8 mouse cellular contexts compared by ENCODE assay signal in the genomic region with DNA sequence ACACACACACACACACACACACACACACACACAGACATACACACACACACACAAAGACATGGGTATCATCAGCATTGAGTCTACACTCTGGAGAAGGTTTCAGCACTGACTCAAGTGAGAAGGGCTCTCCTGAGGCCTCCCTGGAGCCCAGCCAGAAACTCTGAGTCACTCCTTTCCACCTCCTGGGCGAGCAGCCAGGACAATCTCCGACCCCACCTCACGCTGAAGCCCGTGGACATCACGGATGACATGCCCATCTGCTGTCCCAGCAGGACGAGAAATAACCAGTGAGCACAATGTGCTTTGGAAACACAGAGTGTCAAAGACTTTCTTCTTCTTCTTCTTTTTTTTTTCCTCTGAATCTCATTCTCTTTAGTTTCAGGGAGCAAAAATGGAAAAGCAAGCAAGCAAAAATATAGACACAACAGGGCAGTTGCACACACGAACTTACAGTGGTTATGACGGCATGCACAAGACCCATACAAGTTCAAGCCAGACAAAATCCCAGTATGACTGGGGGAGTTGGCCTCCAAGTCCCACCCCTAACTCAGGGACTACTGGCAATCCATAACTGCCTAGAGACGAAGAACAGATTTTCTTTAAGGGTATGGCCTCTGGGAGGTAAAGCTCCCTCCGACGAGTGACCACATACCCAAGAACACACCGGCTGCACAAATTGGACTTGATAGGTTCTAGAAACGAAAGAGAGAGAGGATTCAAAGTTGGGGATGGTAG.
A peak's percentile ranks its signal among the peaks of the same experiment; 100 is the strongest.
DNase-seq lines count a peak whose midpoint lies in the region; ATAC-seq and TF ChIP-seq lines count a peak whose summit lies in the region.
"Had no signal": no experiment of that assay in that cellular context is flagged by ENCODE, and none has a peak within 500 bp of the region (broad histone marks: within the 10 kb centered on the region; RNA-seq: fewer than 3 reads in every experiment).

No protein-coding gene starts in this region.

- no peak overlapping the region for H3K4me2 ChIP-seq in lung, embryonic 14.5 days

- peaks cover 4% of the 10 kb centered on the region; the same call in 1 of the 2 replicates for H3K4me1 ChIP-seq in lung, embryonic 14.5 days (ENCODE audit: insufficient read depth)

- 52% methylated on average over 13 of the region's 13 CpGs for WGBS in lung, embryonic 14.5 days

- H3K27ac ChIP-seq in lung, embryonic 14.5 days (ENCODE audit: low read depth): no peak overlapping the region
- H3K27ac ChIP-seq: liver, embryonic 14.5 days had no signal

- no peaks in the 10 kb centered on the region for H3K9me3 ChIP-seq in lung, embryonic 14.5 days (ENCODE audit: low read depth, low read length)

- H3K9ac ChIP-seq in lung, embryonic 14.5 days: no peak overlapping the region
- H3K9ac ChIP-seq: liver, embryonic 14.5 days had no signal

- H3K27me3 ChIP-seq in lung, embryonic 14.5 days (ENCODE audit: insufficient read depth, low read length): no peaks in the 10 kb centered on the region

- peak; percentile 73 for DNase-seq in lung, embryonic 14.5 days
- DNase-seq in lung, postnatal 25 days (ENCODE audit: low spot score): no peak
- peak; percentile 88 for DNase-seq in adrenal gland, postnatal 25 days
- peak; percentile 51 for DNase-seq in gastrocnemius, postnatal 10 days
- peak; percentile 60 to 66 for DNase-seq in kidney, postnatal 25 days
- DNase-seq in thymus, postnatal 25 days: no peak

- no peak for ATAC-seq in lung, embryonic 14.5 days (ENCODE audit: insufficient read depth)
- ATAC-seq in erythroid progenitor cell, adult 5-6 weeks (replicated peaks; ENCODE audit: low FRiP score, poor library complexity, severe bottlenecking): no peak

- H3K4me3 ChIP-seq in lung, embryonic 14.5 days (ENCODE audit: low read depth, low read length): no peak overlapping the region

- H3K36me3 ChIP-seq in lung, embryonic 14.5 days (ENCODE audit: insufficient read depth): no peaks in the 10 kb centered on the region

- no peak for TF ChIP-seq CTCF in lung, embryonic 14.5 days (IDR thresholded peaks at IDR 0.05; ENCODE audit: low read depth)

Comparison
In these comparisons a context has a peak if more than half of its experiments do, and no peak if none do; other contexts are left out.
1. DNase-seq: peak in lung, embryonic 14.5 days (single experiment), adrenal gland, postnatal 25 days (single experiment), gastrocnemius, postnatal 10 days (single experiment) and kidney, postnatal 25 days (2 of 2); none in lung, postnatal 25 days (single experiment) and thymus, postnatal 25 days (single experiment).